Mouse (Mus musculus): ENCODE data around the gene Faf1. TPM values are rescaled to one million over a fixed set of nuclear protein-coding genes. Genes with fewer than 3 reads are reported as not detected.

Gene Faf1
- polyA plus RNA-seq, 1 experiment from 2014 or later, result 22.6 TPM

- Histone ChIP-seq H3K27me3 (ENCODE audit: insufficient read depth, low read length) (no peaks in the 10 kb centered on the region), H3K9me3 (replicated peaks; ENCODE audit: low read length) (no peaks in the 10 kb centered on the region), H3K4me1 (replicated peaks; ENCODE audit: insufficient read depth, low read length) (no peaks in the 10 kb centered on the region), H3K27ac (no peak overlapping the region), H3K4me2 (ENCODE audit: low read length) (no peak overlapping the region), H3K36me3 (ENCODE audit: insufficient read depth, low read length) (no peaks in the 10 kb centered on the region), H3K9ac (ENCODE audit: low read depth, low read length) (no peak overlapping the region), H3K4me3 (replicated peaks; ENCODE audit: low read depth, low read length) (no peak overlapping the region)
- DNase-seq (ENCODE audit: low spot score), result no peak
- WGBS, result 81% methylated on average over 3 of the region's 3 CpGs
- ATAC-seq (replicated peaks; ENCODE audit: low FRiP score, low read depth), result no peak
- TF ChIP-seq CTCF (IDR thresholded peaks at IDR 0.05; ENCODE audit: low read depth), result no peak
Observed at GRCm38 (mm10) chr4:109904487-109904886, 228.1 kb downstream of the Faf1 start.

- 50% methylated on average over 1 of the region's 1 CpGs for WGBS
- TF ChIP-seq CTCF (IDR thresholded peaks at IDR 0.05; ENCODE audit: low read depth), result no peak
Observed at GRCm38 (mm10) chr4:109929058-109929457, 252.7 kb downstream of the Faf1 start.

GRCm38 (mm10) chr4:109930445-109930844, 254.1 kb downstream of the Faf1 start:
- H3K27ac ChIP-seq, result no peak overlapping the region
- no peak overlapping the region for H3K9ac ChIP-seq (ENCODE audit: low read depth, low read length)
- H3K4me1 ChIP-seq (replicated peaks; ENCODE audit: insufficient read depth, low read length), result no peaks in the 10 kb centered on the region
- no peaks in the 10 kb centered on the region for H3K27me3 ChIP-seq (ENCODE audit: insufficient read depth, low read length)
- WGBS, result 87% methylated on average over 1 of the region's 1 CpGs
- TF ChIP-seq CTCF (IDR thresholded peaks at IDR 0.05; ENCODE audit: low read depth), result peak; percentile 29; the same call in 1 of the 2 replicates
- no peaks in the 10 kb centered on the region for H3K36me3 ChIP-seq (ENCODE audit: insufficient read depth, low read length)
- DNase-seq (ENCODE audit: low spot score), result no peak
- H3K9me3 ChIP-seq (replicated peaks; ENCODE audit: low read length), result no peaks in the 10 kb centered on the region
- H3K4me3 ChIP-seq (replicated peaks; ENCODE audit: low read depth, low read length), result no peak overlapping the region
- ATAC-seq (replicated peaks; ENCODE audit: low FRiP score, low read depth), result no peak
- no peak overlapping the region for H3K4me2 ChIP-seq (ENCODE audit: low read length)

More at GRCm38 (mm10) chr4:109929058-109929457, 252.7 kb downstream of the Faf1 start:
- DNase-seq (ENCODE audit: low spot score), result peak; percentile 16
- Histone ChIP-seq H3K27me3 (ENCODE audit: insufficient read depth, low read length) (no peaks in the 10 kb centered on the region), H3K4me2 (ENCODE audit: low read length) (no peak overlapping the region), H3K4me1 (replicated peaks; ENCODE audit: insufficient read depth, low read length) (no peaks in the 10 kb centered on the region), H3K4me3 (replicated peaks; ENCODE audit: low read depth, low read length) (no peak overlapping the region), H3K36me3 (ENCODE audit: insufficient read depth, low read length) (no peaks in the 10 kb centered on the region), H3K9ac (ENCODE audit: low read depth, low read length) (no peak overlapping the region), H3K27ac (no peak overlapping the region), H3K9me3 (replicated peaks; ENCODE audit: low read length) (no peaks in the 10 kb centered on the region)
- no peak for ATAC-seq (replicated peaks; ENCODE audit: low FRiP score, low read depth)

- H3K4me1 ChIP-seq (replicated peaks; ENCODE audit: insufficient read depth, low read length), result no peaks in the 10 kb centered on the region
- no peaks in the 10 kb centered on the region for H3K27me3 ChIP-seq (ENCODE audit: insufficient read depth, low read length)
- DNase-seq (ENCODE audit: low spot score), result no peak
- H3K9ac ChIP-seq (ENCODE audit: low read depth, low read length), result no peak overlapping the region
- no peak for ATAC-seq (replicated peaks; ENCODE audit: low FRiP score, low read depth)
- no peak overlapping the region for H3K4me2 ChIP-seq (ENCODE audit: low read length)
- no peaks in the 10 kb centered on the region for H3K36me3 ChIP-seq (ENCODE audit: insufficient read depth, low read length)
- no peak overlapping the region for H3K4me3 ChIP-seq (replicated peaks; ENCODE audit: low read depth, low read length)
- 90% methylated on average over 1 of the region's 1 CpGs for WGBS
- TF ChIP-seq CTCF (IDR thresholded peaks at IDR 0.05; ENCODE audit: low read depth), result no peak
- no peak overlapping the region for H3K27ac ChIP-seq
- no peaks in the 10 kb centered on the region for H3K9me3 ChIP-seq (replicated peaks; ENCODE audit: low read length)
Observed at GRCm38 (mm10) chr4:109930935-109931334, 254.5 kb downstream of the Faf1 start.

- no peaks in the 10 kb centered on the region for H3K9me3 ChIP-seq (replicated peaks; ENCODE audit: low read length)
- H3K4me1 ChIP-seq (replicated peaks; ENCODE audit: insufficient read depth, low read length), result no peaks in the 10 kb centered on the region
- H3K4me2 ChIP-seq (ENCODE audit: low read length), result no peak overlapping the region
- H3K27ac ChIP-seq, result no peak overlapping the region
- no peaks in the 10 kb centered on the region for H3K36me3 ChIP-seq (ENCODE audit: insufficient read depth, low read length)
- ATAC-seq (replicated peaks; ENCODE audit: low FRiP score, low read depth) (no peak), DNase-seq (ENCODE audit: low spot score) (no peak)
- no peak for TF ChIP-seq CTCF (IDR thresholded peaks at IDR 0.05; ENCODE audit: low read depth)
- H3K27me3 ChIP-seq (ENCODE audit: insufficient read depth, low read length), result no peaks in the 10 kb centered on the region
- no peak overlapping the region for H3K9ac ChIP-seq (ENCODE audit: low read depth, low read length)
- H3K4me3 ChIP-seq (replicated peaks; ENCODE audit: low read depth, low read length), result no peak overlapping the region
- WGBS, result 95% methylated on average over 3 of the region's 3 CpGs
Observed at GRCm38 (mm10) chr4:109936557-109936956, 260.2 kb downstream of the Faf1 start.

- DNase-seq (ENCODE audit: low spot score) (no peak), ATAC-seq (replicated peaks; ENCODE audit: low FRiP score, low read depth) (no peak)
- Histone ChIP-seq H3K36me3 (ENCODE audit: insufficient read depth, low read length) (no peaks in the 10 kb centered on the region), H3K4me3 (replicated peaks; ENCODE audit: low read depth, low read length) (no peak overlapping the region), H3K9me3 (replicated peaks; ENCODE audit: low read length) (no peaks in the 10 kb centered on the region), H3K27ac (no peak overlapping the region), H3K9ac (ENCODE audit: low read depth, low read length) (no peak overlapping the region), H3K4me1 (replicated peaks; ENCODE audit: insufficient read depth, low read length) (no peaks in the 10 kb centered on the region), H3K4me2 (ENCODE audit: low read length) (no peak overlapping the region), H3K27me3 (ENCODE audit: insufficient read depth, low read length) (no peaks in the 10 kb centered on the region)
- TF ChIP-seq CTCF (IDR thresholded peaks at IDR 0.05; ENCODE audit: low read depth), result no peak
Observed at GRCm38 (mm10) chr4:109939291-109939690, 262.9 kb downstream of the Faf1 start.

GRCm38 (mm10) chr4:109945554-109945953, 269.2 kb downstream of the Faf1 start:
- WGBS, result 92% methylated on average over 1 of the region's 1 CpGs
- no peak overlapping the region for H3K9ac ChIP-seq (ENCODE audit: low read depth, low read length)
- H3K36me3 ChIP-seq (ENCODE audit: insufficient read depth, low read length), result no peaks in the 10 kb centered on the region
- no peak overlapping the region for H3K27ac ChIP-seq
- no peaks in the 10 kb centered on the region for H3K4me1 ChIP-seq (replicated peaks; ENCODE audit: insufficient read depth, low read length)
- H3K4me2 ChIP-seq (ENCODE audit: low read length), result no peak overlapping the region
- TF ChIP-seq CTCF (IDR thresholded peaks at IDR 0.05; ENCODE audit: low read depth), result no peak
- H3K9me3 ChIP-seq (replicated peaks; ENCODE audit: low read length), result no peaks in the 10 kb centered on the region
- no peak overlapping the region for H3K4me3 ChIP-seq (replicated peaks; ENCODE audit: low read depth, low read length)
- DNase-seq (ENCODE audit: low spot score) (no peak), ATAC-seq (replicated peaks; ENCODE audit: low FRiP score, low read depth) (no peak)
- H3K27me3 ChIP-seq (ENCODE audit: insufficient read depth, low read length), result no peaks in the 10 kb centered on the region
